14 mouse cellular contexts compared by ENCODE assay signal in genomic region chr8:104061048-104061988, GRCm38 (mm10). TPM values are rescaled to one million over a fixed set of nuclear protein-coding genes. Genes with fewer than 3 reads are reported as not detected.
A peak's percentile ranks its signal among the peaks of the same experiment; 100 is the strongest.
DNase-seq lines count a peak whose midpoint lies in the region; ATAC-seq and TF ChIP-seq lines count a peak whose summit lies in the region.
"Had no signal": no experiment of that assay in that cellular context is flagged by ENCODE, and none has a peak within 500 bp of the region (broad histone marks: within the 10 kb centered on the region; RNA-seq: fewer than 3 reads in every experiment).

No protein-coding gene starts in this region.

- H3K9me3 ChIP-seq in forebrain, embryonic 13.5 days (replicated peaks): no peaks in the 10 kb centered on the region
- no peaks in the 10 kb centered on the region for H3K9me3 ChIP-seq in forebrain, embryonic 10.5 days
- H3K9me3 ChIP-seq in midbrain, embryonic 13.5 days: no peaks in the 10 kb centered on the region
- H3K9me3 ChIP-seq: heart, embryonic 12.5 days; liver, embryonic 12.5 days had no signal

- H3K27me3 ChIP-seq in forebrain, embryonic 13.5 days: no peaks in the 10 kb centered on the region
- H3K27me3 ChIP-seq in forebrain, embryonic 10.5 days (ENCODE audit: poor library complexity, severe bottlenecking): no peaks in the 10 kb centered on the region
- no peaks in the 10 kb centered on the region for H3K27me3 ChIP-seq in testis, adult 2 months (ENCODE audit: control insufficient read depth, insufficient read depth, low read length)
- 0 out of 2 replicates have a peak, but pooled peaks cover 4% of the 10 kb centered on the region for H3K27me3 ChIP-seq in midbrain, embryonic 13.5 days
- H3K27me3 ChIP-seq: liver, embryonic 12.5 days had no signal

- H3K4me3 ChIP-seq in forebrain, embryonic 13.5 days: no peak overlapping the region
- H3K4me3 ChIP-seq in forebrain, embryonic 10.5 days: no peak overlapping the region
- peak overlapping the region; percentile 41 for H3K4me3 ChIP-seq in testis, adult 2 months (ENCODE audit: control insufficient read depth, low read depth, low read length)
- no peak overlapping the region for H3K4me3 ChIP-seq in midbrain, embryonic 13.5 days (replicated peaks)
- H3K4me3 ChIP-seq: heart, embryonic 12.5 days; liver, embryonic 12.5 days; megakaryocyte, embryonic 14.5 days had no signal

- no peak overlapping the region for H3K9ac ChIP-seq in forebrain, embryonic 13.5 days
- no peak overlapping the region for H3K9ac ChIP-seq in midbrain, embryonic 13.5 days (replicated peaks)
- H3K9ac ChIP-seq: heart, embryonic 12.5 days; liver, embryonic 12.5 days had no signal

- no peak; the same call in 1 of the 2 replicates for ATAC-seq in forebrain, embryonic 13.5 days
- peak; percentile 62 for ATAC-seq in midbrain, embryonic 13.5 days
- no peak for ATAC-seq in megakaryocyte, adult 5-6 weeks (ENCODE audit: poor library complexity, severe bottlenecking)
- ATAC-seq: liver, embryonic 12.5 days had no signal

- H3K4me1 ChIP-seq in forebrain, embryonic 13.5 days: peaks cover 18% of the 10 kb centered on the region
- H3K4me1 ChIP-seq in forebrain, embryonic 10.5 days: peaks cover 14% of the 10 kb centered on the region
- H3K4me1 ChIP-seq in testis, adult 2 months (ENCODE audit: control insufficient read depth, insufficient read depth, low read length): no peaks in the 10 kb centered on the region; the same call in 1 of the 2 replicates
- peaks cover 38% of the 10 kb centered on the region for H3K4me1 ChIP-seq in midbrain, embryonic 13.5 days (replicated peaks)
- H3K4me1 ChIP-seq: heart, embryonic 12.5 days; liver, embryonic 12.5 days; megakaryocyte, embryonic 14.5 days had no signal

- DNase-seq in forebrain, embryonic 10.5 days (ENCODE audit: extremely low spot score, low spot score): no peak
- no peak for DNase-seq in testis, postnatal 14 days (ENCODE audit: low spot score)
- DNase-seq in Muller cell, postnatal 12 days (ENCODE audit: inconsistent ontology term): no peak
- DNase-seq in frontal cortex, postnatal 25 days (ENCODE audit: low spot score in 2 of 2): no peak
- DNase-seq: adrenal gland, adult 2 months; right cerebral cortex, postnatal 4 days had no signal

- H3K27ac ChIP-seq in forebrain, embryonic 13.5 days: peak overlapping the region; percentile 40
- no peak overlapping the region for H3K27ac ChIP-seq in forebrain, embryonic 10.5 days
- H3K27ac ChIP-seq in testis, adult 2 months (ENCODE audit: control insufficient read depth, insufficient read depth, low read depth, low read length): no peak overlapping the region
- H3K27ac ChIP-seq in midbrain, embryonic 13.5 days: peak overlapping the region; percentile 69
- H3K27ac ChIP-seq: liver, embryonic 12.5 days had no signal

- no peak for TF ChIP-seq POLR2A in testis, adult 2 months (IDR thresholded peaks at IDR 0.05; ENCODE audit: control insufficient read depth, low read depth, low read length)

- no peak overlapping the region for H3K4me2 ChIP-seq in forebrain, embryonic 13.5 days
- H3K4me2 ChIP-seq in midbrain, embryonic 13.5 days (replicated peaks): peak overlapping the region; percentile 30
- H3K4me2 ChIP-seq: heart, embryonic 12.5 days; liver, embryonic 12.5 days had no signal

- TF ChIP-seq CTCF in testis, adult 2 months (IDR thresholded peaks at IDR 0.05; ENCODE audit: control insufficient read depth, insufficient read depth, insufficient replicate concordance, low read depth, low read length): no peak

- 81% methylated on average over 6 of the region's 6 CpGs for WGBS in forebrain, embryonic 13.5 days
- WGBS in forebrain, embryonic 10.5 days: 78% methylated on average over 6 of the region's 6 CpGs
- WGBS in midbrain, embryonic 13.5 days: 65% methylated on average over 6 of the region's 6 CpGs

- no peaks in the 10 kb centered on the region for H3K36me3 ChIP-seq in forebrain, embryonic 13.5 days (ENCODE audit: poor library complexity, severe bottlenecking)
- H3K36me3 ChIP-seq in forebrain, embryonic 10.5 days (replicated peaks): no peaks in the 10 kb centered on the region
- no peaks in the 10 kb centered on the region for H3K36me3 ChIP-seq in testis, adult 2 months (ENCODE audit: control insufficient read depth, insufficient read depth, low read length)
- no peaks in the 10 kb centered on the region for H3K36me3 ChIP-seq in midbrain, embryonic 13.5 days
- H3K36me3 ChIP-seq: heart, embryonic 12.5 days; liver, embryonic 12.5 days had no signal

RNA-seq across cellular contexts. Expression of gene Cdh5, which starts 40.1 kb away (rescaled TPM):
- polyA plus RNA-seq in forebrain, embryonic 13.5 days (2015; fragmentation: Nextera tagmentation; extraction: Ambion mirVana): 8.9 and 9.1 TPM in 2 replicates
- 12.5 and 14.3 TPM in 2 replicates for polyA plus RNA-seq in forebrain, embryonic 10.5 days (2016; fragmentation: Nextera tagmentation; extraction: Ambion mirVana)
- 3.0 and 3.7 TPM in 2 replicates for polyA plus RNA-seq in testis, adult 2 months (2012; rRNA removed)
- polyA plus RNA-seq in midbrain, embryonic 13.5 days (2015; fragmentation: Nextera tagmentation; extraction: Ambion mirVana): 12.8 TPM in 2 replicates
- total RNA-seq in megakaryocyte, adult 5-6 weeks (2015): 0.52 and 1.1 TPM in 2 replicates
- 0.37 and 0.57 TPM in 2 replicates for total RNA-seq in megakaryocyte, adult 5-6 weeks (2017)
- total RNA-seq: MEL had no signal

Comparison
In these comparisons a context has a peak if more than half of its experiments do, and no peak if none do; other contexts are left out.
1. H3K27ac ChIP-seq: peak in forebrain, embryonic 13.5 days (single experiment) and midbrain, embryonic 13.5 days (single experiment); none in forebrain, embryonic 10.5 days (single experiment) and testis, adult 2 months (single experiment).